Mouse (Mus musculus): ENCODE measurements around the gene Krtap5-4.
A peak's percentile ranks its signal among the peaks of the same experiment; 100 is the strongest.
"Not testable (repeated sequence)": the region's sequence is repeated elsewhere in the genome, so short reads cannot be mapped to it uniquely, and the experiment has no call there.

The Krtap5-4 gene

GRCm38 (mm10) chr7:142303249-142303648 is at the start of gene Krtap5-4:
Krtap5-4 (plus strand) TSS chr7:142303549.
- no peak for DNase-seq (ENCODE audit: low spot score in 2 of 2)

GRCm38 (mm10) chr7:142255517-142255916 is 47.8 kb upstream of the Krtap5-4 start:
- DNase-seq (ENCODE audit: low spot score in 2 of 2) = no peak

- DNase-seq (ENCODE audit: low spot score in 2 of 2) = not testable (repeated sequence)
Observed at GRCm38 (mm10) chr7:142258254-142258653, 45.1 kb upstream of the Krtap5-4 start, which contains the start of gene Gm2431. Gm2431 (minus strand) TSS chr7:142258354.

- DNase-seq (ENCODE audit: low spot score in 2 of 2) = not testable (repeated sequence)
Observed at GRCm38 (mm10) chr7:142274263-142274662, 29.1 kb upstream of the Krtap5-4 start, which contains the start of gene Gm4559. Gm4559 (minus strand) TSS chr7:142274363.

GRCm38 (mm10) chr7:142278183-142278582 is 25.2 kb upstream of the Krtap5-4 start:
- peak; percentile 51 to 54 for DNase-seq (ENCODE audit: low spot score in 2 of 2)

GRCm38 (mm10) chr7:142279291-142279690 is 24.1 kb upstream of the Krtap5-4 start:
- not testable (repeated sequence) for DNase-seq (ENCODE audit: low spot score in 2 of 2)

- DNase-seq (ENCODE audit: low spot score in 2 of 2) = not testable (repeated sequence)
Observed at GRCm38 (mm10) chr7:142282847-142283246, 20.5 kb upstream of the Krtap5-4 start.

GRCm38 (mm10) chr7:142284023-142284591 is 19.2 kb upstream of the Krtap5-4 start:
- peak; percentile 43 to 52 for DNase-seq (ENCODE audit: low spot score in 2 of 2)

GRCm38 (mm10) chr7:142284615-142285080 is 18.7 kb upstream of the Krtap5-4 start:
- DNase-seq (ENCODE audit: low spot score in 2 of 2) = peak; percentile 88 to 92

- peak; percentile 17 to 30 for DNase-seq (ENCODE audit: low spot score in 2 of 2)
Observed at GRCm38 (mm10) chr7:142285130-142285835, 18.1 kb upstream of the Krtap5-4 start.

GRCm38 (mm10) chr7:142285910-142286612 is 17.3 kb upstream of the Krtap5-4 start:
- DNase-seq (ENCODE audit: low spot score in 2 of 2) = not testable (repeated sequence)

GRCm38 (mm10) chr7:142293851-142294250 is 9.5 kb upstream of the Krtap5-4 start:
- DNase-seq (ENCODE audit: low spot score in 2 of 2) = peak in 1 of 2 experiments; percentile 5

GRCm38 (mm10) chr7:142295418-142295817 is 7.9 kb upstream of the Krtap5-4 start:
- DNase-seq (ENCODE audit: low spot score in 2 of 2) = no peak

- not testable (repeated sequence) for DNase-seq (ENCODE audit: low spot score in 2 of 2)
Observed at GRCm38 (mm10) chr7:142296108-142296507, 7.2 kb upstream of the Krtap5-4 start.

- DNase-seq (ENCODE audit: low spot score in 2 of 2) = not testable (repeated sequence)
Observed at GRCm38 (mm10) chr7:142297018-142297417, 6.3 kb upstream of the Krtap5-4 start, which contains the start of gene Krtap5-1. Krtap5-1 (minus strand) TSS chr7:142297118.

GRCm38 (mm10) chr7:142303929-142304328 is 580 bp downstream of the Krtap5-4 start:
- not testable (repeated sequence) for DNase-seq (ENCODE audit: low spot score in 2 of 2)

- DNase-seq (ENCODE audit: low spot score in 2 of 2) = no peak
Observed at GRCm38 (mm10) chr7:142314600-142315285, 11.4 kb downstream of the Krtap5-4 start.

GRCm38 (mm10) chr7:142316558-142316957 is 13.2 kb downstream of the Krtap5-4 start:
- no peak for DNase-seq (ENCODE audit: low spot score in 2 of 2)

- no peak for DNase-seq (ENCODE audit: low spot score in 2 of 2)
Observed at GRCm38 (mm10) chr7:142317216-142317615, 13.9 kb downstream of the Krtap5-4 start.

GRCm38 (mm10) chr7:142319124-142319523 is 15.8 kb downstream of the Krtap5-4 start:
- DNase-seq (ENCODE audit: low spot score in 2 of 2) = no peak

- no peak for DNase-seq (ENCODE audit: low spot score in 2 of 2)
Observed at GRCm38 (mm10) chr7:142320906-142321305, 17.6 kb downstream of the Krtap5-4 start.
